Mouse (Mus musculus) liver (tissue): ENCODE measurements around the gene Gm21987.
"Not testable (repeated sequence)": the region's sequence is repeated elsewhere in the genome, so short reads cannot be mapped to it uniquely, and the experiment has no call there.

Experiments
- DNase-seq: peaks from one replicate; pipeline ENCODE4 v3.0.0-alpha.2; 2020; ENCODE audit warnings: mixed read lengths

Gene Gm21987

DNA sequence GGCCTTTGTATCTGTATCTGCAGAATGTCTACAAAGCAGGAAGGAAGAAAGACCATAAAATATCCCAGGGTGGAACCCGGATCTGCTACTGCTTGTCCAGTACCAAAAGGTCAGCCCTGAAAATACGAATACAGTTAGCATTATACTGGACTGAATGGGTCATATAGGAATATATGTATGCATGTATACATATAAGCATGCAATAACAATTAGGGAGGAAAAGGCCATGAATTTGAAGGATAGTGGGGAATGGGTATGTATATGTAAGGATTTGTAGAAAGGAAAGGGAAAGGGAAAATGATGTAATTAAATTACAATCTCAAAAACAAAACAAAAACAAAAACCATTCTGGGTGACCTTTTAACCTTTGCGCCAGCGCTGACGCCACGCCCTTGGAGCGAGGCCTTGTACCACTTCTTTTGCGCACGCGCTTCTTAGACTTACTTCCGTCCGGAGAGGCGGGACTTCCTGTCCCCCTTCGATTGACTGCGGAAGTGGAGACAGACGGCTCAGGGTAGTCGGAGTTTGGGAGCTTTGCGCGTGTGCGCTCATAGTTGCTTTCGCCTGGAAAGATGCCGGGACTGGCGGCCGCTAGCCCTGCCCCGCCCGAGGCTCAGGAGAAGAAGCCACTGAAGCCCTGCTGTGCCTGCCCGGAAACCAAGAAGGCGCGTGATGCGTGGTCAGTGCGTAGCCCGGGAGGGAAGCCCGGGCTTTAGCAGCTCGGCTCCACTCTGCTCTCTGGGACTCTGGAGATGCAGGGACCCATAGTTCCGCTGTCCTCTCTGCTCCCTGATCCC, at the start of gene Gm21987, which contains the start of gene Cox17:
Gene Gm21987, plus strand, starts transcription at position 512 of the 797 bp plus-strand sequence.
Gene Cox17, plus strand, starts transcription at position 463 of the 797 bp plus-strand sequence.
- peak; percentile 93 for DNase-seq

DNA sequence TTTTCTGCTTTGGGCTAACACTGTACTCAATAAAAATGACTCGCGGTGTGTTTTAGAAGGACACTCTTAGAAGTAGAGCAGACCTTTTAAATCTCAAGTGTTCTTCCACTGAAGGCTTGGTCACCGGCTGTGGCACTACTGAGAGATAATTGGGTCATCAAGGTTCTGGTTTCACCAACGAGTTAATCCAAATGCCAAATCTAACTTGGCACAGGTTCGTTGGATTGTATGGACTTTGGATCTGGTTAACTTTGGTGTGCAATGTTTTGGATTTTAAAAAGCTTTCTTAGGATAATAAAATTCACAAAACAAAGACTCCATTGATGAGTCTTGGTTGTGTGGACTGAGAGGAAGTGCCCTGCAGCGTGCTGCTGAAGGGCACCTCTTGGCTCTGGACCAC, 48.4 kb upstream of the Gm21987 start:
- DNase-seq = no peak

DNA sequence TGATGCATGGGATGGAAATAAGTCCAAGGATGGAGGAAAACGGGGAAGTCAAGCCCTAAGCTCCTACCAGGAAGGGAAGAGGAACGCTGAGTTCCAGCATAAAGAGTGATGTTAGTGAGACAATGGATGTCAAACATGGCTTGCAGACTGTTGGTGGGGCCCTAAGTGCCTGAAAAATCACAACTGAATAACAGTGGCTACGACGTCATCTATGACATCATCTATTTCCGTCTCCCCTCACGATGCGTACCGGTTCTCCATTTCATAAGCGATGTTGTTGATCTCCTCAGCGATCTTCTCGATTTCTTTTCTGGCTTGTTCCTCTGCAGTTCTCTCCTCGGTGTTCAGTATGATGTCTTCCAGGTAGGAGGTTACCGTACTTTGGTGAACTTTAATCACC, 44.5 kb upstream of the Gm21987 start:
- no peak for DNase-seq

DNA sequence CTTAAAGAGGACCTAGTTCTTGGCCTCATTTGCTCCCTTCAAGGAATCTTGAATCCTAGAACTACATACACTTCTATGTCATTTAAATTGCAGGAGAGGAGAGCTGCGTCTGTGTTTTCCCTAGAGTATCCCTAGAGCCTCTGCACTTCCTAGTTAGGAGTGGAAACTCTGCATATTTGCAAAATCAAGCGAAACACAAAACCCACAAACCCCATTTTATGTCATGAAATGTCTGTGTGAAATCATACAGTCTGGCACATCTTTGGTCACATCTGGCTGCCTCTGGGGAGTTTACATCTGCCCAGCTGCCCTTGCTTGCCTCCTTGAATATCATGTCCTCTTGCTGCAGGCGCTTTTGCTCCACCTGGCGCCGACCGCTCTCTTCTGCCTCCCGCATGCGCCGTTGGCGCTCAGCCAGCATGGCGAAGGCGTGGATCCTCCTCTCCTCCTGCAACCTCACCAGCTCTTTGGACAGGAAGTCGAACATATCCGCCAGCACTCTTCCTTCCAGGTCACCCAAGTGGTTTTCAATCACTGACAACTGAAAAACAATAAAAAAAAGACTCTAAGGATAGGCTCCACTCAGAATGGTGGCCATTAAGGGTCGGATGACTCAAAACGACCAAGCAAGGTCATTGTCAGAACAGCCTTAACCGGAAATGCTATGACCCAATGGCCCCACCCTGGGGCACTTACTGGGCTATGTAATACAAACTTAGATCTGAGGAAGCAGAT, 42.2 kb upstream of the Gm21987 start:
- DNase-seq = peak; percentile 27

DNA sequence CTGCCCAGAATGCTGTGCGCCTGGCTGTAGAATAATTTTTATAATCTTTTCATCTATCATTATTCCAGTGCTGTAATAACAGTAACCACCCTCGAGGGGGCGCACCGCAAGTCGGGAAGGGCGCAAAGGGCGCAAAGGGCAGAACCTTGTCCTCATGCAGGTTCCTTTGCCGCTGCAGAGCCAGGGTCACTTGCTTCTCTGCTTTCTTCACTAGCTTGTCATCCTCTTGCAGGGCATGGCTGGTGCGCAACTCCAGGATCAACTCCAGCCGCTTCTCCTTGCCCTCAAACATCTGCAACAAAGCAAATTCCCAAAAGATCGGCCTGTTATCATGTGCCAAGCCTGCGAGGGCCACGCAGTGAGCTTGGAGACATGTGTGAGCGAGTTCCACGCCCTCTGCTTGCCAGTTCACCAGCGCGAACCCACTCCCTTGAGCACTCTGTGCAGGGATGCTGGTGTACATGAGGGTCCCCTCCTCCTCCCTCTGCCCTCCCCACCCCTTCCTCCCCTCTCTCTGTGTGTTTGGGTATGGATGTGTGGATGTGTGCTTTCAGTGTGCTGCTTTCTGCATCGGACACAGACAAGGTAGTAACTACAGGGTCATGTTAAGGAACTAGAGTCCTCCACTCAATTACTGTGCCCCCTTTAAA, 40.1 kb upstream of the Gm21987 start:
- peak; percentile 39 for DNase-seq

DNA sequence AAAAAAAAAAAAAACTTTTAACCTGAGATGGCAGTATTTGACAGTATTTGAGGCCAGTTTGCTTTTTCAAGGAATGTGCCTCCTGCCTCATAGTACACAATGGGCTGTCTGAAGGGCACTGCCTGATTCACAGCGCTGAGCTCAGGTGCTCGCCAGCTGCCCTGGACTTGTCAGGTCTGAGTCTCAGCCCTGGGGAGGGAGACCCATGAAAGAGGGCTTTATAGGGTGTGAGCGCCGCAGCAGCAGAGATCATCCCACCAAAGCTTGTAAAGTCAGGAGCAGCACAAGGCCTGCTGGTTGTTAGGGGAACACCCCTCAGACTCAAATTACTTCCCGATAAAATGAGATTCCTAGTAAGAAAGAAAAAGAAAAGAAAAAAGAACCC, 39.6 kb upstream of the Gm21987 start:
- no peak for DNase-seq

DNA sequence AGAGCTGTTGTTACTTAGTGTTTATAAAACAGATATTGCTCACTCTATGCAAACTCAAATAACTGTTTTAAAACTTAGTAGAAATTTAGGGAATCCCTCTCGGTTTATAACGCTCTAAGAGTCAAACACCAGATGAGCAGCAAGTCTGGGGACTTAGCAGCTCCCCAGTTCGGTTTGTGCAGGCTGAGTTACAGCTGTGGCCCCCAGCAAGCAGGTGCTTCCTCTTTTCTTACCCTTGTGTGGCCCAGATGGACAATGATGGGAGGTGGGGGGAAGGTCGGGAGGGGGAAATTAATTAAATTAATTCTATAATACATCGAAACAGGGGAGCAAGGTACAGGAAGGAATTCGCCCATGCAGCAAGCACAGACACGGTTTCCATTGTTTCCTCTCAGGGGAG, 39.2 kb upstream of the Gm21987 start:
- no peak for DNase-seq

DNA sequence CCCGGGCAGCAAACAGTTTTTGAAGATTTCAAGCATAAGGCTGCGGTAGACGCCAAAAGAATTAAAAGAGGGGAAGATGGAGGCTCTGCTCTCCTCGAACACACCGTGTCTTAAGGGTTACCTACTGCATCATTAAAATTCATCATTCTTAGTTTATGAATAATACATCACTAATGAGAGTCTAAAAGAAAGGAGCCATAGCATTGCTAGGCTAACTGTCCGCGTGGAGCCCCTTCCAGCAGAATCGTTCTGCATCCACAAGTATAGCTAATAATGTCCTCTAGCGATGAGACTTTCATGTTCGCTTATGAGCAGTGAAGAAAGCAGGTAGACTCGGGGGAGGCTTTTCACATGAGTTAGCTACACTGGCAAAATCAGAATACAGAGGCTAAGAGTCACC, 38.6 kb upstream of the Gm21987 start:
- no peak for DNase-seq

DNA sequence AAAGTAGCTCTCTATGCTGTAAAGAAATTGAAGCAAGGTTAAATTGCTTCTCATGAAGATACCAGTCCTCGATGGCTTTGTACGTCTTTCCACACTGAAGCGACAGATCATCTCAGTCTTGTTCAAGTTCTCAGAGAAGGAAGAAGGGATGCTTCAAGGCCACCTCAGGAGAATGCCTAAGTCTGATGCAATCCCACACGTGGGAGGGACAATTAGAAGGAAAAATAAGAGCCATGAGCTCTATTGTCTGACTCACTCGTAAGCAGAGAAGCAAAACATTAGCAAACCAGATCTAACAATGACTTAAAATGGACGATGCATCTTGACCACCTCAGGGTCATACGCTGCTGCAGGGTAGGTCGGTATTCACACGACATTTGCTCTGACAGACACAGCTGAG, 28.3 kb upstream of the Gm21987 start:
- no peak for DNase-seq

DNA sequence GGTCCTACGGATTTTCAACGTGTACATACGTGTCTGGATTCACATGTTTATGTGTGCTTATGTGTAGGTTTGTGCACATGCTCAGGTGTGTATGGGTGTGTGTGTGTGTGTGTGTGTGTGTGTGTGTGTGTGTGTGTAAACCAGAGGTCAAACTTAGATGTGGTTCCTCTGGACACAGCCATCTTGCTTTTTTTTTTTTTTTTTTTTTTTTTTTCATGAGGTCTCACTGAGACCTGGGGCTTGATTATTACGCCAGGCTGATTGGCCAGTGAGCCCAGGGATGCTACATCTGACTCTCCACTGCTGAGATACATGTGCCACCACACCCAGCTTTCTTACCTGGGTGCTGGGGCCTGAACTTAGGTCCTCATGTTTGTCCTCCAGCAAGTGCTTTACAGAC, 27.8 kb upstream of the Gm21987 start:
- no peak for DNase-seq

DNA sequence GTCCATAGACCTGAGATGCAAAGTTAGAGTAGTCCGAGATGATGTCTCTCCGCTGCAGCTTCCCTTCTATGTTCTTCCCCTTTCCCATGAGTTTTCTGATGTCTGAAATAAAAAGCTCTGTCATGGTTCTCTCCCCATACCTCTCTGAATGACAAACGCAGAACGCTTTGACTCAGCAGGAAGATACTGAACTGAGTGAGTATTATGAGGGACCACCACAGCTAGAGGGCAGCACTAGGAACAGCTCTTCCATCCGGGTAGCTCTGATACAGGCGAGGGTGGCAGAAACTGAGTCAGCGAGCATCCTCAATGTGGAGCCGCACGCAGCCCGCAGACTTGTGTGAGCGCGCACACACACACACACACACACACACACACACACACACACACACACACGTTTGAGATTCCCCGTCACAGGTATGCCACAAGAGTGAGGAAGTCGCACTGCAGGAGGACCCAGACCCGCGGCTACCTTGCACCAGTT, 25.3 kb upstream of the Gm21987 start:
- peak; percentile 56 for DNase-seq

DNA sequence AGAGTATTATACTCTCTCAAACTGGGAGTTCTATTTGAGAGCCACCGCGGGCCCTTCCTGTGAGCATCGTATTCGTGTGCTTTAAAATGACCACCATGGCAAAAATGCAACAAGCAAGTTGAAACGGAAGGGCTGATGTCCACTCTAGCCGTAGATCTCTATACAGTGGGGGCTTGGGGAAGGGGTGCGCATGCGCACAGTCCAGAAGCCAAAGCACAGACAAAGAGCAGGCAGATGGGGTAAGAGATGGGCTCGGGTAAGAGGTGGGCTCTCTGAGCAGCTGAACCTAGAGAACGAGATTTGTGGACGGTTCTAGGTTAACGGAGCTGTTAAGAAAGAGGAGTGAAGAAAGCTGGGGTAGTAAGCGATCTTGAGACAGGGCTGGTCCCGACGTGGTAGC, 22.5 kb upstream of the Gm21987 start:
- no peak for DNase-seq

DNA sequence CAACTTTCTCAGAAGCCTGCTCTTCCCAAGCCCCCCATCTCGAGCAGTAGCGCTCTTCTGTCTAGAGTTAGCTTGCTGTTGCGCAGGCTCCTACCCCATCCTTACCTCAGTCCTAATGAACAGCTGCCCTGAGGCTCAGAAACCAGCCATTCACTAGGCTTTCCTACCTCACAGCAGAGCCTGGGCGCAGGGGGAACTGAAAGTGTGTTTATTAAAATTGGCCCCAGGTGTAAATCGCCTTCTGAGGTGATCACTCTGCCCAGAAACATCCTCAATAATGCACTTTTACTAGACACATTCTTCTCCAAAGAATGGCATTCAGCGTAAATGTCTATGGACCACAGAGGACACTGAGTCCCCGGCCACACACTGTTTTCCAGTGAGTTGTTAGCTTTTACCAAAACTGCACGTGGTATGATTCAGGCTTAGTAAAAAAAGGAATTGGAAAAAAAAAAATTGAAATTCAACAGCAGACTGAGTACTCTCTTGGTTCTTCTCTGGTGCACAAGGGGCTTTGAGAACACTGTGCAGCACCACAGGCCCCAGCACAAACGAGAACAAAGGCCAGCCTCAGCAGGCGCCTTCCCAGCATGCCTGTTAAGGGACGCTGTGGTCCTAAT, 20.0 kb upstream of the Gm21987 start:
- no peak for DNase-seq

DNA sequence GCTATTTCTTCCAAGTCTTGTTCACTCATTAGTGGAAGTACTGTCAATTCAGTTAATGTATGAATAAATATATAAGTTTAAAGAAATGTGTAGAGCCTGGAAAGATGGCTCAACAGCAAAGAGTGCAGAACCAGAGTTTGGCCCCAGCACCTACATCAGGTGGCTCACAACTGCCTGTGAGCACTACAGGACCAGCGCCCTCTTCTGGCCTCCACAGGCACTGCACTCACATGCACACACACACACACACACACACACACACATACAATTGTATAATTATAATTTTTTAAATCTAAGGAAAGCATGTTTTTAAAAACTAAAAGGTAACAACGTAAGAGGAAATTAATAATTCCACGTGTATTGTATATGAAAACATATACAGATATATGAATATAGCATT, 17.5 kb upstream of the Gm21987 start:
- DNase-seq = no peak

DNA sequence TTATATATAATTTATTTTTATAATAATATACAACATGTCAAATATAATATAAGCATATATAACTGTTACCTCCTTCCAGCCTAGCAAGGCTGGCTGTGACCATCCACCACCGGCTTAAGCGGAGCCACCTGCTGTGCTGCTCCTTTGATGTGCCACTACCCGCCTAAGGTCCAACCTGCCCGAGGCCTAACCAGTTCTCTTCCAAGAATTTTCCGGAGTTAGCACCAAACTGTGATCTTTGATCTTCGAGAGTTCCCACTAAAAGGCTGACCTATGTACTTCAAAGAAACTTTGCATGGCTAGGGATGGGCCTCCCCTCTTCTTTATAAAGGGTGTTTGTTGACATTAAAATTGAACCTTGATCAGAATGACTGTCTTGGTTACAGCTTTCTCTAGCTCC, 12.4 kb upstream of the Gm21987 start:
- DNase-seq = no peak

DNA sequence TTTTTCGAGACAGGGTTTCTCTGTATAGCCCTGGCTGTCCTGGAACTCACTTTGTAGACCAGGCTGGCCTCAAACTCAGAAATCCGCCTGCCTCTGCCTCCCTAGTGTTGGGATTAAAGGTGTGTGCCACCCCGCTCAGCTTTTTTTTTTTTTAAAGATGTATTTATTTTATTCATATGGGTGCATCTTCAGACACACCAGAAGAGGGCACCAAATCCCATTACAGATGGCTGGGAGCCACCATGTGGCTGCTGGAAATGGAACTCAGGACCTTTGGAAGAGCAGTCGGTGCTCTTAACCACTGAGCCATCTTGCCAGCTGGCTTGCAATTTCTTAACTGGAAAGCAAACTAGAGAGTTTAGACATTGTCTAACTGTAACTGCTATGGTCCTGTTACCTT, 8.8 kb upstream of the Gm21987 start:
- DNase-seq = not testable (repeated sequence)

DNA sequence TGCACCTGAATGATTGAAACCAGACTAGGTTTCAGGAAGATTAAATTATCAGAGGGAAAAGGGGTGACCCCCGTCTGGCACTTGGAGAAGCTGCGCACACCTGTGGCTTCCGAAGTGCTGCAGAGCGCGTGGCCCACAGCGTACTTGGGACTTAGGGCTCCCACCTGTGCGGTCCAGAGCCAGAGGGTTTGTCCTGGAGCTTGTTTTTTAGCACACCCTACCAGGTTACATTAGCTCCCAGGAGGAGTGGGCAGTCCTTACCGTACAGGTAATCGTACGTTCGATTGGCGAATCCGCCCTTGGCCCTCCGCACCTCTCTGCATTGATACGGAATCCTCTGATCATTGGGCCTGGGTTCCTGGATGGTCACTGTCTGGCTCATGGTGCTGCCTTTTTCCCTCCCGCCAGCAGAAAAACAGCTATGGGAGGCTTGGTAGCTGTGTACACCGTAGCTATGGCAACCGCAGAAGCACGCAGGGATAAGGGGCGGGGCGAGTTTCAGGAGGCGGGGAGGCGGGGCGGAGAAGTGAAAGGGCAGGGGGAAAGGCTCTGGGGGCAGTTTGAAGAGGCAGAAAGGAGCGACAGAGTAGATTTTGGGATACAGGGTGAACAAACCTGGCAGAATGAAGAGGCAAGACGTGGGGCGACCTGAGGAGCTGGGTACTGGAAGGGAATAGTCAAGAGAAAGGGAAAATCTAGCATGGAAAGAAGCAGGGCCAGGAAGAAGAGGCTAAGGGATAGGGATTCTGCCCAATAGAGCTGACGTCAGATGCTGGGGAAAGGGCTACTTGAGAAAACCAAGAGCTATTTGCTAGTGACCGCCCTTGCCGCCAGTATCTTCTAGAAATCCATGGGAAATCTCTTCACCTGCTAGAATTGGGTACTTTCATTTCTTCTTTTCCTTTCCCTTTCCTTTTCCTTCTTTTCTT, 5.2 kb upstream of the Gm21987 start, which contains the start of gene Maats1:
Gene Maats1, minus strand, starts transcription at position 748 of the 929 bp plus-strand sequence.
- DNase-seq = peak; percentile 81

DNA sequence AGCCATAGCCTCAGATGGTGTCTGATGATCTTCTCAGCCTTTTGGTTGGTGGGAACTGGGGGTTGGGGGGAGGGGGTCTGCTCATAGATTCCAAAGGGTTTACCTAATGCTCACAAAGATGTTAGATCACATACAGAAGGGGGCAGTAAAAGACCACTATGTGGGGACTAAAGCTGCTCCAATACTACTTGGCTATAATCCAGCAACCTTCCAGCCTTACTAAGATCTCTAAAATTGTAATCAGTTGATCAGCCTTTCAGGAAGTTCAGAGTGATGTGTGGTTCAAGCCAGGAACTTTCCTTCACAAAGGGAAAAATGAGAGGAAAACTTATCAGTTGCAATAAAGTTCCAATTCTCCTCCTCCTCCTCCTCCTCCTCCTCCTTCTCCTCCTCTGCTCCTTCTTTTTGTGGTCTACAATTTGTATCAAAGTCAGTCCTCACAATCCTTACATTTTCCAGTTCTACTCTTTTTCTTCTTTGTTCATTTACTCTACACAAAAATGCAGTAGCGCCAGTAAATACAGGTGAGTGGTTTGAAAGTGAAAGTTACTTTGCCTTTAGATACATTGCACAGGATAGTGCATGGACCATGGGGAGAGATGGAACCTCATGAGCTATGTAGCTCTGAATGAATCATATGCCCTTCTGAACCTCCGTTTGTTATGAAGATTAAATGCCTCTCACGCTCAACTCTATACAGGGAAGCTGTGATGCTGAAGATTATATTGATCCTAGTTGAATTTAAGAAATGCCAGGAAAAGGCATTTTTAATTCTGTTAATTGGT, 1.7 kb upstream of the Gm21987 start:
- no peak for DNase-seq

DNA sequence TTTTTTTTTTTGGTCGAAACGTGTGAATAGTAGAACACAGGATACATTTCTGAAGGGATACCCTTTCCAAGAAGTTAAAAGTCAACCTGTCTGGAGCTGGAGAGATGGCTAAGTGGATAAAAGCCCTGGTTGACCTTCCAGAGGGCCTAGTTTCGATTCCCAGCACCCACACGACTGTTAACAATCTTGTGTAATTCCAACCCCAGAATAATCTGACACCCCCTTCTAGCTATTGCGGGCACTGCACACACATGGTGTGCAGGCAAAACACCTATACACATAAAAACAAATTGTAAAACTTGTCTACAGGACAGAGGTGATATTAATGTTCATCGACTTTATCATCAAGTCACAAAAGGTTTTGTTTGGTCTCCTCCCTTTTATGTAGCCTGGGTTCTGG, 748 bp downstream of the Gm21987 start:
- DNase-seq = no peak

DNA sequence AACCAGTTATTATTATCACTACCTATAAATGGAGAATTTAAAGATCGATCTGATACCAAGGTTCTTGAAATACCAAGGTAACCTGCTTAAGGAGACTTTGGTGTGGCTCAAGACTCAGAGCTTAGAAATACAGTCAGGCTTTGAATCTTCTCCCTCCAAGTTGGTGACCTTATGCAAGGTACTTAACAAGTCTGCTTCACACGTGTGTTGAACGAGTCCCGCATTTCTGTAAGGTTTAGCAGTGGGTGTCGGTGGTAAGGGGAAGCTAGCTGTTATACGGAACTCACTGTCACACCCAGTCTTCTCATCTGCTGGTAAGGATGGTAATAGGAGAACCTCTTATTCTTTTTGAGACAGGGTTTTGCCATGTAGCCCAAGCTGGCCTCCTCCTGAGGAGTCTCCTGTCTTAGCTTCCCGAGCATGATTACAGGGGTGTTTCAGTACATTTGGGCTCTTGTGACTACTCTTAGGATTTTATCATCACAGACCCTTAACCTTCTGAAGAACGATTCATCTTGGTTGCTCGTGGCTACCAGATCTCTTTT, 1.4 kb downstream of the Gm21987 start:
- no peak for DNase-seq

DNA sequence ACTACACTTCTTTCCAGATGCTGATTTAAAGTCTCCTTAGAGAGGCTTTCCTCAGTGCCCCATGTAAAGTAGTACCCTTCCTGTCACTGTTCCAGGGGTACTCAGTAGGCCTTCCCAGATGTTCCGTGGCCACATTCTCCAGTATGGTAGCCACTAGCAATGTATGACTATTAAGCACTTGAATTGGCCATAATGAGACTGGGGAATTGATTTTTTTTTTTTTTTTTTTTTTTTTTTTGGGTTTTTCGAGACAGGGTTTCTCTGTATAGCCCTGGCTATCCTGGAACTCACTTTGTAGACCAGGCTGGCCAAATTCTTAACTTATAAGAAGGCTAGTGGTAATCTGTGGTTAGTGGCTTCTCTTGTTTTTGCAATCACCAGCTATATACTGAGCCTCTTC, 3.0 kb downstream of the Gm21987 start:
- no peak for DNase-seq
